8 mouse cellular contexts compared by ENCODE assay signal in the genomic region with DNA sequence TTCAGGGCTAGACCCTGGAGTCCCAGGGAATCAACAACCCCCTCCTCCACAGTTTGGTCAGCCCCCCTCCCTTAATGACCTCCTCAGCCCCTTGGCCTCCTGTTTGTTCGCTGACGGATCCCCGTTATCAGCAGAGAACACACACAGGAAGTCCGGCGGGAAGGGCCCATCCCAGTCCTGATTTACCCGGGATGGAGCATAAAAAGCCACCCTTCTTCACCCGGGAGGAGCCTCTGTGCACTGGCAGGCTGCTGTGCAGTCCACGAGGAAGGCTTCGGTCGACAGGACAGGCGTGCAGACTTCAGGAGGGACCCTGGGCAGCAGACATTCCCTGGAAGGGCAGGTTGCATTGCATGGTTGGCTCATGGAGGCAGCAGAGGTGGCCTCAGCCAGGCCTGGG. TPM values are rescaled to one million over a fixed set of nuclear protein-coding genes. Genes with fewer than 3 reads are reported as not detected.
DNase-seq lines count a peak whose midpoint lies in the region; ATAC-seq and TF ChIP-seq lines count a peak whose summit lies in the region.

No protein-coding gene starts in this region.

- no peak overlapping the region for H3K4me2 ChIP-seq in limb, embryonic 13.5 days (replicated peaks)

- H3K9me3 ChIP-seq in G1E (replicated peaks) = no peaks in the 10 kb centered on the region
- no peaks in the 10 kb centered on the region for H3K9me3 ChIP-seq in limb, embryonic 13.5 days

- peak overlapping the region; percentile 69 for H3K4me3 ChIP-seq in G1E (ENCODE audit: low read depth, low read length)
- H3K4me3 ChIP-seq in limb, embryonic 13.5 days = peak overlapping the region; percentile 22
- H3K4me3 ChIP-seq in thymus, adult 2 months (ENCODE audit: control insufficient read depth, insufficient read depth, low read length) = no peak overlapping the region

- peaks cover 73% of the 10 kb centered on the region for H3K4me1 ChIP-seq in G1E (ENCODE audit: insufficient read depth, low read depth, low read length)
- H3K4me1 ChIP-seq in limb, embryonic 13.5 days = peaks cover 12% of the 10 kb centered on the region
- H3K4me1 ChIP-seq in thymus, adult 2 months (replicated peaks; ENCODE audit: control insufficient read depth, insufficient read depth, low read length) = peaks cover 13% of the 10 kb centered on the region

- DNase-seq in G1E (ENCODE audit: low spot score) = no peak
- DNase-seq in brain, embryonic 14.5 days (ENCODE audit: low read depth) = no peak
- peak; percentile 83 for DNase-seq in heart, postnatal 25 days (ENCODE audit: low spot score)
- DNase-seq in skeletal muscle tissue, adult 2 months (ENCODE audit: low read depth, low spot score) = peak; percentile 58
- no peak for DNase-seq in thymus, adult 2 months
- DNase-seq in urinary bladder, postnatal 10 days (ENCODE audit: low spot score) = no peak

- ATAC-seq in G1E (ENCODE audit: extremely low read depth, insufficient number of reproducible peaks, low FRiP score, poor library complexity, severe bottlenecking) = no peak
- ATAC-seq in limb, embryonic 13.5 days (ENCODE audit: low FRiP score, low read depth) = no peak
- ATAC-seq in megakaryocyte progenitor cell, adult 5-6 weeks (replicated peaks; ENCODE audit: poor library complexity) = no peak

- no peak overlapping the region; the same call in 1 of the 2 replicates for H3K27ac ChIP-seq in limb, embryonic 13.5 days
- no peak overlapping the region for H3K27ac ChIP-seq in thymus, adult 2 months (ENCODE audit: control insufficient read depth, insufficient read depth, low read length)

- peak; percentile 16; the same call in 1 of the 2 replicates for TF ChIP-seq POLR2A in brain, embryonic 14.5 days (IDR thresholded peaks at IDR 0.05; ENCODE audit: borderline replicate concordance, extremely low read depth, insufficient read depth, insufficient read length, poor library complexity, severe bottlenecking)
- TF ChIP-seq POLR2A in thymus, adult 2 months (IDR thresholded peaks at IDR 0.05; ENCODE audit: control insufficient read depth, extremely low read depth, insufficient read depth, low read length, poor library complexity) = no peak

- TF ChIP-seq CTCF in G1E (IDR thresholded peaks at IDR 0.05; ENCODE audit: low read depth, low read length) = no peak
- no peak for TF ChIP-seq CTCF in brain, embryonic 14.5 days (IDR thresholded peaks at IDR 0.05; ENCODE audit: borderline replicate concordance, extremely low read depth, insufficient read depth, insufficient read length)
- no peak for TF ChIP-seq CTCF in thymus, adult 2 months (IDR thresholded peaks at IDR 0.05; ENCODE audit: borderline replicate concordance, control insufficient read depth, extremely low read depth, insufficient read depth, low read length, poor library complexity)

- H3K9ac ChIP-seq in limb, embryonic 13.5 days = peak overlapping the region; percentile 35; the same call in 1 of the 2 replicates

- H3K27me3 ChIP-seq in G1E (ENCODE audit: insufficient read depth, low read length) = peaks cover 17% of the 10 kb centered on the region; the same call in 1 of the 2 replicates
- H3K27me3 ChIP-seq in limb, embryonic 13.5 days = no peaks in the 10 kb centered on the region
- no peaks in the 10 kb centered on the region for H3K27me3 ChIP-seq in thymus, adult 2 months (ENCODE audit: control insufficient read depth, insufficient read depth, low read length)

- peaks cover 37% of the 10 kb centered on the region for H3K36me3 ChIP-seq in G1E (replicated peaks)
- H3K36me3 ChIP-seq in limb, embryonic 13.5 days = no peaks in the 10 kb centered on the region
- no peaks in the 10 kb centered on the region for H3K36me3 ChIP-seq in thymus, adult 2 months (ENCODE audit: control insufficient read depth, insufficient read depth, low read length)

- intact Hi-C loops in heart, postnatal 25 days (cut with DNase I) = loop anchor here (1.0 kb wide), 1 partner anchor 12 kb away; no protein-coding TSS in a partner anchor

- WGBS in limb, embryonic 13.5 days = 60% methylated on average over 11 of the region's 11 CpGs
- 59% methylated on average over 11 of the region's 11 CpGs for WGBS in thymus, adult 2 months

RNA-seq across cellular contexts. Expression of a gene that starts 2.8 kb away (rescaled TPM):
- total RNA-seq in G1E (2014; fragmentation: Nextera tagmentation) = not detected in 2 replicates
- not detected in 2 replicates for total RNA-seq in G1E (2017)
- polyA plus RNA-seq in G1E (2012) = not detected in 2 replicates
- not detected in 2 replicates for polyA plus RNA-seq in brain, embryonic 14.5 days (2012; rRNA removed)
- not detected for total RNA-seq in heart, postnatal 25 days (2021)
- polyA plus RNA-seq in limb, embryonic 13.5 days (2015; fragmentation: Nextera tagmentation; extraction: Ambion mirVana) = not detected in 2 replicates
- polyA plus RNA-seq in thymus, adult 2 months (2012; rRNA removed) = not detected in 2 replicates
- not detected in 2 replicates for total RNA-seq in megakaryocyte progenitor cell, adult 5-6 weeks (2015)
- total RNA-seq in megakaryocyte progenitor cell, adult 5-6 weeks (2017) = not detected in 2 replicates

RNA-seq across cellular contexts. Expression of a gene that starts 3.8 kb away (rescaled TPM):
- total RNA-seq in G1E (2014; fragmentation: Nextera tagmentation) = 29.6 and 31.9 TPM in 2 replicates
- 160 and 228 TPM in 2 replicates for total RNA-seq in G1E (2017)
- polyA plus RNA-seq in G1E (2012) = 131 and 136 TPM in 2 replicates
- polyA plus RNA-seq in brain, embryonic 14.5 days (2012; rRNA removed) = 139 and 192 TPM in 2 replicates
- 100 to 1,000 TPM; 149 to 179 TPM for total RNA-seq in heart, postnatal 25 days (2021)
- polyA plus RNA-seq in limb, embryonic 13.5 days (2015; fragmentation: Nextera tagmentation; extraction: Ambion mirVana) = 103 and 105 TPM in 2 replicates
- polyA plus RNA-seq in thymus, adult 2 months (2012; rRNA removed) = 63.9 and 105 TPM in 2 replicates
- 29.9 and 58.3 TPM in 2 replicates for total RNA-seq in megakaryocyte progenitor cell, adult 5-6 weeks (2015)
- 24.6 and 24.9 TPM in 2 replicates for total RNA-seq in megakaryocyte progenitor cell, adult 5-6 weeks (2017)

RNA-seq across cellular contexts. Expression of a gene that starts 20.6 kb away (rescaled TPM):
- total RNA-seq in G1E (2014; fragmentation: Nextera tagmentation) (4.7 and 6.9 TPM in 2 replicates), G1E (2017) (4.6 and 7.4 TPM in 2 replicates)
- 6.0 and 6.1 TPM in 2 replicates for polyA plus RNA-seq in G1E (2012)
- 5.5 and 6.1 TPM in 2 replicates for polyA plus RNA-seq in brain, embryonic 14.5 days (2012; rRNA removed)
- 10 to 100 TPM; 49.7 to 51.6 TPM for total RNA-seq in heart, postnatal 25 days (2021)
- 23.1 and 24.6 TPM in 2 replicates for polyA plus RNA-seq in limb, embryonic 13.5 days (2015; fragmentation: Nextera tagmentation; extraction: Ambion mirVana)
- polyA plus RNA-seq in thymus, adult 2 months (2012; rRNA removed) = 89.3 and 137 TPM in 2 replicates
- total RNA-seq in megakaryocyte progenitor cell, adult 5-6 weeks (2015) = 47.8 and 50.3 TPM in 2 replicates
- total RNA-seq in megakaryocyte progenitor cell, adult 5-6 weeks (2017) = 43.5 and 52.3 TPM in 2 replicates

RNA-seq across cellular contexts. Expression of a gene that starts 44.6 kb away (rescaled TPM):
- not detected in 2 replicates for total RNA-seq in G1E (2014; fragmentation: Nextera tagmentation)
- total RNA-seq in G1E (2017) = 0.22 TPM in 1 of 2 replicates, not detected in the other
- polyA plus RNA-seq in G1E (2012) = not detected in 2 replicates
- 119 and 133 TPM in 2 replicates for polyA plus RNA-seq in brain, embryonic 14.5 days (2012; rRNA removed)
- total RNA-seq in heart, postnatal 25 days (2021) = 10 to 100 TPM; 26.9 to 28.9 TPM
- 61.0 and 61.5 TPM in 2 replicates for polyA plus RNA-seq in limb, embryonic 13.5 days (2015; fragmentation: Nextera tagmentation; extraction: Ambion mirVana)
- polyA plus RNA-seq in thymus, adult 2 months (2012; rRNA removed) = 14.8 and 15.6 TPM in 2 replicates
- 2.8 and 4.8 TPM in 2 replicates for total RNA-seq in megakaryocyte progenitor cell, adult 5-6 weeks (2015)
- total RNA-seq in megakaryocyte progenitor cell, adult 5-6 weeks (2017) = 9.2 and 9.4 TPM in 2 replicates

Comparison
In these comparisons a context has a peak if more than half of its experiments do, and no peak if none do; other contexts are left out.
1. DNase-seq: peak in heart, postnatal 25 days (single experiment) and skeletal muscle tissue, adult 2 months (single experiment); none in G1E (single experiment), brain, embryonic 14.5 days (single experiment), thymus, adult 2 months (single experiment) and urinary bladder, postnatal 10 days (single experiment).